Mouse (Mus musculus) lung, adult 2 months (tissue): ENCODE data around the gene Rpl35. TPM values are rescaled to one million over a fixed set of nuclear protein-coding genes. Genes with fewer than 3 reads are reported as not detected.

Experiments used
- DNase-seq: peaks from one replicate; pipeline ENCODE4 v3.0.0; 2022
- H3K4me1 ChIP-seq: fragments of 200-500 bp; 2 replicates; pipeline ENCODE4 v1.6.1; 2011; ENCODE audit warnings: low read length; ENCODE audit not compliant: control insufficient read depth, insufficient read depth
- H3K4me3 ChIP-seq: fragments of 200-500 bp; replicated peaks from 2 replicates; pipeline ENCODE3; 2011; ENCODE audit warnings: low read depth, mild to moderate bottlenecking, control low read depth, low read length; ENCODE audit errors: extremely low read depth
- CTCF ChIP-seq: fragments of 200-500 bp; IDR thresholded peaks from 2 replicates; pipeline ENCODE4 v1.5.1; 2011; ENCODE audit warnings: mild to moderate bottlenecking, low read length, control low read depth; ENCODE audit not compliant: insufficient read depth
- POLR2A ChIP-seq: fragments of 200-500 bp; IDR thresholded peaks from 2 replicates; pipeline ENCODE4 v1.6.1; 2011; ENCODE audit warnings: low read depth, mild to moderate bottlenecking, control low read depth, low read length, borderline replicate concordance; ENCODE audit errors: extremely low read depth
- WGBS: fragments of 180-500 bp; shearing (Covaris S2); methylation state at CpG from one replicate; pipeline ENCODE4 v1.1.7; 2018; 5-methylcytosine and 5-hydroxymethylcytosine counted together
- polyA plus RNA-seq: library from polyadenylated mRNA; depleted of rRNA; stranded (reverse); fragments of >200 nt; gene quantifications from 2 replicates; pipeline ENCODE4 v1.2.3, GENCODE M21; 2012

Gene Rpl35
- polyA plus RNA-seq, 1 experiment = 126 TPM

DNA sequence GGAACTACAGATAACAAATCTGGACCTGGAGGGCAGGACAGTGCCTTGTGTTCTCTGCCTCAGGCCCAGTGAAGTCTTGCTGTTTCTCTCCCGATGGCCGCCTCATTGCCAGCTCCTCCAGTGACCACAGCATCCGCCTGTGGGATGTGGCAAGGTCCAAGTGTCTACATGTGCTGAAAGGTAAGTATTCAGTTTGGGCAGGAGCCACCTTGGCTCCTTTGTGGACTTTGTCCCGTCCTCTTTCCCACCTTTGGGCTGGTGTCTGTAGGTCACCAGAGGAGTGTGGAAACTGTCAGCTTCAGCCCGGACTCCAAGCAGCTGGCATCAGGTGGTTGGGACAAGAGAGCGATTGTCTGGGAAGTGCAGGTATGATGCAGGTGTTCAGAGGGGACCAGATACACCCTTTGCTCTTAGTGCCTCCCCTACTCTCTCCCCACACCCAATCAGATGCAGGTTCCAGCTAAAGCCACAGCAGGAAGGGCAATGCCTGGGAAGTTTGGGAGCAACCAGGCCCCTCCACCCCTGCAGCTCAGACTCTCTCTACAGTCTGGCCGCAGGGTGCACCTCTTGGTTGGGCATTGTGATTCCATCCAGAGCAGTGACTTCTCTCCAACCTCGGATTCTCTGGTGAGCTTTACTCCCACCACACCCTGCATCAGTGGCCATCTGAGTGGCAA, 5.4 kb downstream of the Rpl35 start:
- no peak for DNase-seq
- 59% methylated on average over 8 of the region's 8 CpGs for WGBS
- peaks cover 14% of the 10 kb centered on the region for H3K4me1 ChIP-seq
- TF ChIP-seq CTCF (no peak), POLR2A (no peak)
- no peak overlapping the region for H3K4me3 ChIP-seq

DNA sequence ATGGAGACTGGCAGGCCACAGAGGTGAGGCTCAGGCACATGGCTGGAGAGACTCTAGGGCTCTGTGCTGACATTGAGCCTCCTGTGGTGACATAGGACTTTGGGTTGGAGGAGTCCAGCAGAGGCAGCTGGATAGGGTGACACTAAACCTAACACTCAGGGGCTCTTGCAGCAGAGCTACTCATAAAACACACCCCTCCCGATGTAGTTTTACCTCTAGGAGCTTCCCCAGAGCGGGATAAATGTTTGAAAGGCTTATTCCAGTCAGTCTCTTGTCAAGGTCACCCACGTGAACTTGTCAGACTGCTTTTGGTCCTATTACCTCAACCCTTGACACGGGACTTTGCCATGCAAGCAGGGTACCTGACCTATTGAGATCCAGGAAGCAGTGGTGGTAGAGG, 6.0 kb downstream of the Rpl35 start:
- DNase-seq = no peak
- WGBS = 43% methylated on average over 4 of the region's 4 CpGs
- TF ChIP-seq CTCF = no peak
- Histone ChIP-seq H3K4me1 (peaks cover 13% of the 10 kb centered on the region), H3K4me3 (no peak overlapping the region)

DNA sequence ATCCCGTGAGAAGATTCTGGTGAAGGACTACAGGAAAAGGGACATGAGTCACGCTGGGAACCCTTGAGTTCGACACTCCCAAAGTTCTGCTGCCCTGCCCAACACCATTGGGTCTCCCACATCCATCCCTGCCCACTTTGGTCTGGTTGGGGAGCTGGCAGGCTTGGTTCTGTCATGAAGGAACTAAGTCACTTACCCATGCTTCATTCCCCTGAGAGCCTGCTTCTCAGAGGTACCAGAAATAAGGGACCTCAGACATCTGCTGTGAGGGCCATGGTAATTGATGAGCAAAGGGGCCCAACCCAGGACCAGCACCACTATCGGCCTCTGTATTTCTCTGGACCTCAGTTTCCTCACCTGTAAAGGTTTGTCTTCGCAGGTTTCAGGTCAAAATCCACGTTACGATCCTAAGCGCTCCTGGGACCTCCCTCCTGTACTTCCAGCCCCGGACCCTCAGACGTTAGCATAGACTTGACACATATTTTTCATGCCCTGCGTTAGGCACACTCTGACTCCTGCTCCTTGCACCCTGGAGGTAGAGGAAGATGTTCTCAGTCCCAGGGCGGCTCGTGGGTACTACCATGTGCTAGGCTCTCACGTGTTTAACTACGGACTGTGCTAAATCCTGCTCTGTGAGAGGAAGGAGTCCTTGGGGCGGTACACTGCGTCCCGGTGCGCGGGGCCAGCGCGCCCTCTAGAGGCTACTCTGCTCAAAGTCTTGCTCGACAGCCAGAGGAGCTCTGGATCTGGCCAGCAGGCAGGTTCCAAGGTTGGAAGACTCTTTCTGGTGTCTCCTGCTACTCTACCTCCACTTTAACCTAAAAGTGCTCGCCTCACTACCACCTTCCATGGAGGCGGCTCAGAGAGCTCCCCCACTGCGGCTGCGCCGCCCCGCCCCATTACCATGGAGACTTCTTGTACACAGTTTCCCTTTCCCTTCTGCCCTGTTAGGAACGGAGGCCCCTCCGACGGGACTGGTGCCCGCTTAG, 7.7 kb downstream of the Rpl35 start, which contains the start of gene Wdr38:
Wdr38 (plus strand) TSS at position 91 of the 989 bp plus-strand sequence.
- TF ChIP-seq CTCF = peak; percentile 75
- 0 out of 2 replicates have a peak, but pooled peaks have one; percentile 21 for TF ChIP-seq POLR2A
- peaks cover 3% of the 10 kb centered on the region; the same call in 1 of the 2 replicates for H3K4me1 ChIP-seq
- H3K4me3 ChIP-seq = peak within 1 kb of the TSS; percentile 73
- WGBS = 11% methylated on average over 33 of the region's 33 CpGs
- peak; percentile 88 for DNase-seq

- Histone ChIP-seq H3K4me1 (no peaks in the 10 kb centered on the region), H3K4me3 (no peak overlapping the region)
- no peak for DNase-seq
- 31% methylated on average over 4 of the region's 4 CpGs for whole genome bisulfite sequencing
- TF ChIP-seq POLR2A (no peak), CTCF (no peak)
Measured at GRCm38 (mm10) chr2:38992452-38992851, 13.0 kb downstream of the Rpl35 start.

DNA sequence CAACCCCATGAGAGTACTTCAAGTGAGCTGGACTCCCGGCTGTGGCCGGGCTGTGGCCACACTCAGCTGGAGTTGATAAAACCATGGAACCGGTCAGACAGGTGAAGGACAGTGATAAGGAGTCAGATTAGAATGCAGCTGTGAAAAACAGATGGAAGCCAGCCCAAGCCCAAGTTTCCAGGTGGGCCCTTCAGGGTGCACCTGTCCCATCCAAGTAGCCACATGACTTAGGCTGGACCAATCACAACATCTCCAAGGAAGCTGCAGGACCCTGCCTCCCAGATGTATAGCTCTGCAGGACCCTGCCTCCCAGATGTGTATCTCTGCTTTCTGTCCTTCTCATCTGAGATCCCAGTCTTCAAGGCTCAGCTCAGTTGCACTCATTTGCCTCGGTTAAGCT, 13.4 kb downstream of the Rpl35 start:
- no peak for TF ChIP-seq POLR2A
- TF ChIP-seq CTCF = no peak
- Histone ChIP-seq H3K4me1 (no peaks in the 10 kb centered on the region), H3K4me3 (no peak overlapping the region)
- no peak for DNase-seq
- WGBS = 68% methylated on average over 4 of the region's 4 CpGs

GRCm38 (mm10) chr2:38988929-38989328, 16.5 kb downstream of the Rpl35 start:
- no peak overlapping the region for H3K4me3 ChIP-seq
- TF ChIP-seq POLR2A (no peak), CTCF (no peak)
- DNase-seq = no peak
- no peaks in the 10 kb centered on the region for H3K4me1 ChIP-seq
- 90% methylated on average over 2 of the region's 2 CpGs for WGBS

DNA sequence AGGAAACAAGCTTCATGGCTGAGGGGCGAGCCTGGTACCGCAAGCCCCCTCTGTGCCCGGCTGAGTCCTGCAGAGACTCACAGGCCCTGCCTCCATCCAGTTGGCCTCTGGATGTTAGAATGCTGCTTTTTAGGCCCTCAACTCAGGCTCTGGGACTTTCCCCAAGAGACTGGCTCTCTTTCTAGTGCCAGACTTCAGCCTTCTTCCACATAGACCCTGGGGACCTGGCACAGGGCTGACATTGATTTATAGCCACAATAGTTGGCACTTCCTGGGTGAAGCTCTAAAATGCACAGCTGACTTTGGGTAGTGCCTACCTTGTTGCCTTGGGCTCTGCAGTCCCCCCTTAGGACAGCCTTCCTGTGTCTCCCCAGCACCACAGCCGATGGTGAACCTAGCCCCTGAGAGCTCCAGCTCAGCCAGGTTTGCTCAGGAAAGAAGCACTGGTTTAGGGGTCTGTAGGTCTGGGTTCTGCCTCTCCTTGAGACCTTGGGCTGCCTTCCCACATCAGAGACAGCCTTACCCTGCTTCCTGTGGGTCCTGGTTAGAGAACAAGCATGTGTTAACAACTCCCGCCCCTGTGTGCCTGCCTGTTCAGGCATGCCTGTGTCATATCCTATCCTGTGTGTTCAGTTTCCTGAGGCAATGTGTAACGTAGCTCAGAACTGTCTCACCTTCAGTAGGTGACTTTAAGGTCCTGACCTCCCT, 17.5 kb downstream of the Rpl35 start:
- DNase-seq = no peak
- 75% methylated on average over 6 of the region's 6 CpGs for WGBS
- H3K4me1 ChIP-seq = no peaks in the 10 kb centered on the region
- no peak overlapping the region for H3K4me3 ChIP-seq
- TF ChIP-seq POLR2A = no peak
- TF ChIP-seq CTCF = no peak

GRCm38 (mm10) chr2:38987371-38987770, 18.1 kb downstream of the Rpl35 start:
- Histone ChIP-seq H3K4me3 (no peak overlapping the region), H3K4me1 (no peaks in the 10 kb centered on the region)
- TF ChIP-seq POLR2A = no peak
- TF ChIP-seq CTCF = no peak
- WGBS = 35% methylated on average over 1 of the region's 1 CpGs
- no peak for DNase-seq

DNA sequence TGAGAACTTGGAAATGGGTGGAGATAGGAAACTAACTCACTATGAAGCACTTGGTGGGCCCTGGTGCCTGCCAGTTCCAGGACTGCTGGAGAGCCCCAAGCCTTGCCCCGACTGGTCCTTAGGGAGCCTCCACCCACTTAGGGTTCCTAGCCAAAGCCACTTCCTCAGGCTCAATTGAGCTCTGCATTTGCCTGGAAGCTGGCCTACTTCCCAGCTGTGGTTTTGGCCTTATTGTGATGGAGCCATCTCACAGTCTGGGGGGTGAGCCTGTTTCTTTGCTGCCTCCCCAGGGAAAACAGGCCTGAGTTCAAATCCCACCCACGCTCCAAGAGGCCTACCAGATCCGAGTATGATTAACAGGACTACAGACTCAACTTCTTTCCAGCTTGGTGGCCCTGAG, 18.8 kb downstream of the Rpl35 start:
- 33% methylated on average over 3 of the region's 3 CpGs for WGBS
- H3K4me3 ChIP-seq = no peak overlapping the region
- H3K4me1 ChIP-seq = no peaks in the 10 kb centered on the region
- no peak for TF ChIP-seq CTCF
- no peak for TF ChIP-seq POLR2A
- no peak for DNase-seq

DNA sequence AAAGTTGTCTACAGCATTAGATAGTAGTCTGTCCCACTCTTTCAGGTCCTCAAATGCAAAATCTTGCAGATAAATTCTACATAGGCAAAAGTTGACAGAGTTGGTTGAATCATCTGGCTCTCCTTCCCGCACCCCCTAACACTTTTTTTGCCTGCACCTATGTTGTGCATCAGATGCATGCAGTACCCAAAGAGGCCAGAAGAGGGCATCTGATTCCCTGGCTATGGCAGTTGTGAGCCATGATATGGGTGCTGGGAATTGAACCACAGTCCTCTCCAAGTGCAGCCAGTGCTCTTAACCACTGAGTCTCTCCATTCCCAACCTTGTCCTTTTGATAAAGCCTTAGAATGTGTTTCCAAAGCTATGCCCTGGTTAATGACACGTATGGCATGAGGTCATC, 22.0 kb downstream of the Rpl35 start:
- no peak for DNase-seq
- TF ChIP-seq CTCF (peak; percentile 6; the same call in 1 of the 2 replicates), POLR2A (no peak)
- WGBS = 99% methylated on average over 2 of the region's 2 CpGs
- H3K4me1 ChIP-seq = no peaks in the 10 kb centered on the region
- H3K4me3 ChIP-seq = no peak overlapping the region
